Mouse (Mus musculus) mouse embryonic stem cell (cell line): ENCODE data around the gene Ehbp1.

Source experiments
- in situ Hi-C, 2 experiments: fragments of 300-500 bp; cut with MboI; formaldehyde crosslinking; loops; 1 replicate in 1 of 2; 3 replicates in 1 of 2; pipeline ENCODE4 v1.14.3; 2019 to 2020; ENCODE audit warnings: low sequenced_read_pairs in 2 of 2, low pct_unique_long_range_greater_than_20kb in 1 of 2, mixed read lengths in 1 of 2; ENCODE audit not compliant: unreplicated experiment in 1 of 2

The Ehbp1 gene

DNA sequence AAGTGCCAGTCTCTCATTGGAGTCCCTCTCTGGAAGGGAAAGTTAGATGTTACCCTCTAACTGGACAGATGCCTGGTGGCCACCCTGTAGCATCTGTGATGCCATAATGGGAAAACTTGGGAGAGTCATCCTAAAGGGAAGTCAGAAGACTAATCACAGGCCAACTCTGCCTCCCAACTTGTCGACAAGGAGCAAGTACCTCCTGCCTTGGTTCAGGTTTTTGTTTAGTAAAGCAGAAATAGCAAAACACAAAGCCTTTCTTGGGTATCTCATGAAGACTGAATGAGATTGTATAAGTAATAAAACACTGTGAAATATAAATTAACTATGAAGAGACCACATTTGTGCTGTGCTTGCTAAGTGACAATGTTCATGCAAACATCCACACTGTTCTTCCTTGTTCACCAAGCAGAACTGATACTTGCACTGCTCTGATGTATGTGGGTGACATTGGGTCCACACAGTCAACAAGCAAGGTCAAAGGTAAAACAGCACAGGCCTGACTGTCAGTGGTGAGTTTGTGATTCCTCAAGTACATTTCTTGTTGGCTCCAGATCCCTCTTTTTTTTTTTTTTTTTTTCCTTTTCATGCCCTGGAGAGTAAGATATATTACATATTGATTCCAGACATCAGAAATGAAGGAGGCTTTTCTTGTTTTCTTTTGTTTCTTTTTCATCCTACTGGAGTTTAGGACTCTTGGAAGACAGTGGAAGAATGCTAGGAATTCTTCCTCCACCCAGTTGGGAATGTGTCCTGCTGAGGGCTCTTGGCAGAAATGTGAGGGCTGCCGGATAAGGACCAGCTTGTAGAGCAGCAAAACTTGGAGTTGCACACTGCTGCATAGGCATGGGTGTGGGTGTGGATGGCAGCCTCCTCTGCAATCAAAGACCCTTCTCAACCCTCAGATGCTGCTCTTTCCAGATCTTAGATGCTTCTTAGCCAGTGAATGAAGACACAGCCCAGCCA, at the start of gene Ehbp1:
Gene Ehbp1, minus strand, starts transcription at position 51 of the 966 bp plus-strand sequence.
- in situ Hi-C loops: no loop called here

DNA sequence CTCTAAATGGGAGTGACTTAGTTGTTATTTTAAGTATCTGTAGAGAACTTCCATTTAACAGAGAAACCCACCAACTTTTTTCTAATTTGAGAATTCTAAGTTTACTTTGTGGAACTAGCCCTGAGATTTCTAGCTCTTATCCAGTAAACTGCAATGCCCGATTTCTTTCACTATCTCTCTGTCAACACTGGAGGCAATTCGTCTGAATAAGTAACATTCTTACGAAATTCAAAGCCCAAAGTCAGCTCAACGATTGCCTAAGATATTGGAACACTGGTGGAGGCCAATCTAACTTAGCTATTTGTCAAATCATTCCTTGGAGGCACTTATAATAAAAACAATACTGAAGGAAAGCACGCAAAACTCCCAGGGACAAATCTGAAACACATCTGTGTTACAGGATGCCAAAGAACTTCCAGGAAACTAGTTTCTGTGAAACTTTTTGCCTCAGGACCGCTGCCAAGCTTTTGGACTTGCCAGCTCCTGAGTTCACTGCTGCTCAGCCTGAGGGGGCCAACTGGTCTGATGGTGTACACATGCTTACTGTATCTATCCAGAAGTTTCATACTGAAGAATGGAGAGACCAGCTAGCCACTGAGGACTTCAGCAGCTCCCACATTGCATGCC, 45.5 kb upstream of the Ehbp1 start:
- in situ Hi-C loops: no loop called here

DNA sequence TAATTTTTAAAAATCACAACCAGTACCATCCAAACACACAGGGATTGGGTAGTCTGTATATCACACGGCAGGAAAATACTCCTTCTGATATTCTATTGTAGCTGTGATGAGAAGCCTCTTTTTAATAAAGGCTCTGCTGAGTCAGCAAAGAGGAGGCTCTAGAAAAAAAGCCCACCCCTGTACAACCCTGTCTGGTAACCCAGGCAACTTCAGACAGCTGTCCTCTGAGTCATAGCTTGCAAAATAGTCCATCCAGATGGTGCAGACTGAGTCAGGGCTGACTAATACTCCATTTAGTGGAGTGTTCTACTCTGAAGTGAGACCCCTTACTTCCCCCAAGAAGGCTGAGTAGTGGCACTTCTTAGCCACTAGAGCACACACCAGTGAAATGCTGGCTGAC, 41.4 kb upstream of the Ehbp1 start:
- in situ Hi-C loops: no loop called here

DNA sequence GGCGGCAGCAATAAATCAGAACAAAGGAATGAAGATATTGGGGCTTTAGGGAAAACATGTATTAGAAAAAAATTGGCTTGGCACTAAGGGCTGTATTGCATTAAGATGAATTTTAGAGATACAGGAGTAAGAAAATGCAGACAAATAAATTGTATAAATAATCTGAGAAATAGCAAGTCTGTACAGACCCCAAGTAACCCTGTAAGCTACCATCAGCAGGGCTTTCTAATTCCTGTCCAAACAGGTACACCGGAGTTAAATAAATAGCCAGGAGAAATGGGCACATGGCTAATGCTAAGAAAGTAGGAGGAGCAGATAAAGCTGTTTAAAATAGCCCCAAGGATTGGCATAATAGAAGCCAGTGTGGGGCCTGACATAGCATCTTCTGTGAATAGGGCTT, 32.7 kb upstream of the Ehbp1 start:
- in situ Hi-C loops: no loop called here

DNA sequence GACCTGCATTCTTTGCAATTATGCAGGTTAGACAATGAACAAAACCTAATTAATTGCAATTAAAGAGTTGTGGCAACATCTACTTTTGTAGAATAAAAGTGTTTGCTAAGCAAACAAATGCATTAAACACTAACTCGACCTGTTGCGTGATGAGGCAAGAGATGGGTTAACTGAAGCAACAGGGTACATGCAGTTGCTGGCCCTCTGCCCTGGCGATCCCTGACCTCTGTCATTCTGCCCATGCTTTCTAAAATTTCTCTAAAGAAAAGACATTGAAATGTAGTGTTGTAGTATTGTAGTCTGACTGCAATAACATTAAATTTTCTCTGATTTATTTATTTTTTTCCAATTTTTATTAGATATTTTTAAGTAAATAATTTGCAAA, 31.2 kb upstream of the Ehbp1 start:
- in situ Hi-C loops: no loop called here

DNA sequence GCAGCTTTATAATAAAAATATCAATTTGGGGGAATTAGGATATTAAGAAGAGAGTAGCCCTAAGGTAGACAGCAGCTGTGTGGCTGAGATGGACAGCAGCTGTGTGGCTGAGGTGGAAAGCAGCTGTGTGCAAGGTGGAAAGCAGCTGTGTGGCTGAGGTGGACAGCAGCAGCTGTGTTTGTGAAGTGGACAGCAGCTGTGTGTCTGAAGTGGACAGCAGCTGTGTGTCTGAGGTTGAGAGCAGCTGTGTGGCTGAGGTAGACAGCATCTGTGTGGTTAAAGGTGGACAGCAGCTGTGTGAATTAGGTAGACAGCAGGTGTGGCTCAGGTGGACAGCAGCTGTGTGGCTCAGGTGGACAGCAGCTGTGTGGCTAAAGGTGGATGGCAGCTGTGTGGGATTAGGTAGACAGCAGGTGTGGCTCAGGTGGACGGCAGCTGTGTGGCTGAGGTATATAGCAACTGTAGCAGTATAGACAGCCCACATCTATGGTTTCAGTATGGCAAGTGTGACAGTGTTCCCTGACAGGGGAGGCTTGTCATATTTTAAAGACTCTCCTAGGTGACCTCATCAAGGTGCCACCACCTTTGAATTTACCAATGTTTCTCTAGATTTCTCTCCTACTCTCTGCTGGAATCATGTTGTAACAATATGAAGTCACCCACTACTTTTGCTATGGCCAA, 30.7 kb upstream of the Ehbp1 start:
- in situ Hi-C loops: no loop called here

DNA sequence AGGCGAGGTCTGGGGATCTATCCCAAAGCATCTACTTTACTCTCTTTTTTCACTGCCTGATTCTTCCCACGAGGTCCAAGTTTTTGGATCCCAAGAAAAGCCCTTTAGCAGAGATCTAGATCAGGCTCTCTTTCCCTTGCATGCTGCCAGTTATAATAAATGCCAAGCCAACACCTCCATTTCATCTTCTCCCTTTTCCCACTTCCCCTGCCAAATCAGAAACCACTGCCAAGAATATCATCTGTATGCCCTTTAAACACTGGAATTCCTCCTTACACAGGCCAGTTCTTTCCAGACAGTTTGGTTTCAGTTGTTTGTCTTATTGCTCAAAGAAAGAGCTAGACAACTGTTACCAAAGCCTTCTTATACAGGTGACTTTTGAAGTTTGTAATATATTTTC, 27.7 kb upstream of the Ehbp1 start:
- in situ Hi-C loops: no loop called here

DNA sequence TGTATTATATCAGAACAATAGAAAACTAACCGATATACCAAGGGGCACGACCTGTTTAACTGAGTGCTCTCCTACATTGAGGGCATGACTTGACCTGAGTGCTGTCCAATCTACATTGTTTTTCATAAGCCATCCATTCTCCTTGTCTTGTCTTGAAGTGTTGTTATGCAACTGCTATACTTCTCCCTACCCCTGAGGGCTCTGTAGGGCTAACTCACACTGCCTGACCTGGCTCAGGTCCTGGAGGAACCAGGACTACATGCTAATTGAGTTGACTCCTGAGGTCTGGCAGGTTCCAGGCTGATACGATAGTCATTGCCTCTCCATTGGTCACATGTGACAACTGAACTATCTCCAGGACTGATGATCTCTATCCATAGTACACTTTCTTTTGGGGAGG, 26.5 kb upstream of the Ehbp1 start:
- in situ Hi-C loops: no loop called here

DNA sequence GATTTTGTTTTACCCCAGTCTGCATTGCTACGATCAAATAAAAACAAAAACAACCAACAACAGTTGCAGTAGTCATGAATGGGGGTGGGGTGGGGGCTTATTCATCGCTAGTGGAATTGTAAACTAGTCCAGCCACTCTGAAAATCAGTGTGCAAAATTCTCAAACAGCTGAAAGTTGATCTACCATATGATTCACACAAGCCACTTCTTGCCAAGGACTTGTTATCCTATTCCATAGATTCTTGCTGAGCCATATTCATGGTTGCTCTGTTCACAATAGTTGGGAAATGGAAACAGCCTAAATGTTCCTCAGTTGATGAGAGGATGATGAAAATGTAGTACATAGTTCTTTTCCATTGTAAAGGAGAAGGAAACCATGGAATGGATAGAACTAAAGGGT, 24.4 kb upstream of the Ehbp1 start:
- in situ Hi-C loops: no loop called here

DNA sequence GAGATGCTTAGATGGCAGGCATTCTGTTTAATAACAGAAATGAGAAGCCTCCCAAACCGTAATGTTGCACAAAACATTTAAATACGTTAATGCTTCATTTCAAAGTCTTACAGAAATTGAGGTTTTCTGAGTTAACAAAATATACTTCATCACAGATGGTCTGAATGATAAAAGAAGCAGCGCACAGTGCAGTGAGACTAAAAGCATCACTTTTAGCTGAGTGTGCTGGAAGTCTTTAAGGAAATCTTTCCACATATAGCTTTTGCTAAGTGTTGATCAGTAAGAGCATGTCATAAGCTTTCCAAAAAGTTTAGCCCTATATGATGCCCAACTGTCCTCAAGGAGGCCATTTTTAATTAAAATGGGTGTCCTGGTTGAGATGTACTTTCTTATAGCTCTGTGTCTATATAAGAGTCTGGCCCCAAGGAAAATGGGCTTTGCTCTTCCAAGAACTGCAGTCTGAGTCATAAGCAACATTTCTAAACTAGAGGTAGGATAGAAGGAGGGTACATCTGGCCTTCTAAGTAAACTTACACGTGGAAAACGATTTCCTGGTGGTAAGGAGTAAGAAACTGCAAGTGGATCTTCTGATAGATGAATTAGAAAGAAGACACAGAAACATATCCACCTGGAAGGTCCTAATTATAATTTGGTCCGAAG, 12.0 kb upstream of the Ehbp1 start:
- in situ Hi-C loops: no loop called here

DNA sequence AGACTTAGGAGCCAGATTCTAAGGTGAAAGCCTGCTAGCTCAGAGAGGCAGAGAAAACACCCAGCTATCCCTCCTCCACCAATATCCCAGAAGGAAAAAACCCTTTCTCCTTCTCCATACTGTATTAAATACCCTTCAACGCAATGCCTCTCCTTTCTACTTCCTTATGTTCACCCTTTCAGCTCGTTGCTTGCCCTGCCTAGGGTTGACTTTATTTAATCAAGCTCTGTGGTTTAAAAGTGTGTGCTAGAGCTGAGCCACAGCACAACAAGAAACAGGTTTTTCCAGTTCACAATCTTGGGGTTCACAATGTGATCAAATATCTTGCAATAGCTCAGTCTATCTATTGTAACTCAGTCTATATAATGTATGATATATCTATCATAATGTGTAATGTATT, 7.9 kb upstream of the Ehbp1 start:
- in situ Hi-C loops: no loop called here

DNA sequence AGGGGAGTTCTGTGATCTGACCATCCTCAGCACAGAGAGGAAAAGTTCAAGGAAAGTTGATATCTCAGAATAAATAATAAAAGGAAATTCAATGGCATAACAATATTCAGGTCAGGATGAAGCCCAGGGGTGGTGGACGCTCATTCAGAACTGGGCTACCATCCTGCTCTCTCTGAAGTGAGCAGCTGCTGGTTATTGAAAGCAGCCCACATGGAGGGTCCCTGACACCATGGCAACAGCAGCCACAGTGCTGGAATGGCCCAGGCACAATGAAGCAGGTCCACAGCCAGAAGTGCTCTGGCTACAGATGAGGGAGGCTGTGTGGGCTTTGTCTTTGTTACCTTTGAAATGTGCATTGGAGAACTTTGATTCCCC, 6.4 kb upstream of the Ehbp1 start:
- in situ Hi-C loops: no loop called here

DNA sequence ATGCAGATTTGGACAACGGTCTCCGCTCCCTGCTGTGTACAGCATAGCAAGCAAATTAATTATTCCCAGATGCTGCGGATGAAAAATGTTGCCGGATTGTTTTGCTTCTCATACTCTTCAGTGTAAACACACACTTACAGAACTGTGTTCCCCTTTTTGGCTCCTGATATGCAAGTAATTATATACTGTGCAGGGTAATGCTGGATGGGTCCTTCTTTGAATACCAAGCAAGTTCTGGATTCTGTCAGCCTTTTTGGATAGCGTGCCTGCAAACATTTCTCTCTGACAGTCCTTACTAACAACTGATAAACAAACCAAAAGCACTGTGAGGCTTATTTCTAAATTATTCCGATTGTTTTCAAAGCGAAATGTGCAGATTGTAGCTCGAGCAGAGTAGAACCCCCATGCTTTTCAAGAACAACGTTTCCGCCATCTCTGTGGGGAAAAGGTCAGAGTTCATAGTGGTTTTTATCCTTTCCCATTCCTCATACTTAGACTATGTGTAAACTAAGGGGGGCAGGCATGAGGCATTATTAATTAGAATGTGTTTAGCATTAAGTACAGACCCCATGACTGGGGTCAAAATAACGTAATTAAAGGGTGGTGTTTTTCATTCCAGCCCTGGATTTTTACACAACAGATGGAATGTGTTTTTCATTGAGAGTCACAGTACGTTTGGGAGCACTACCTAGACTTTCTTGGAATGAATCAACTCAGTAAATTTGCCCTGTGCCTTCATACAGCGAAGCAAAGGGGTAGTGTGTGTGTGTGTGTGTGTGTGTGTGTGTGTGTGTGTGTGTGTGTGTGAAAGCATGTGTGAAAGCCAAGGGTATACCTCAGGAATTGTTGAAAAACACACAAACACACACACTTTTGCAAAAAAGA, 5.8 kb upstream of the Ehbp1 start:
- in situ Hi-C loops: no loop called here

DNA sequence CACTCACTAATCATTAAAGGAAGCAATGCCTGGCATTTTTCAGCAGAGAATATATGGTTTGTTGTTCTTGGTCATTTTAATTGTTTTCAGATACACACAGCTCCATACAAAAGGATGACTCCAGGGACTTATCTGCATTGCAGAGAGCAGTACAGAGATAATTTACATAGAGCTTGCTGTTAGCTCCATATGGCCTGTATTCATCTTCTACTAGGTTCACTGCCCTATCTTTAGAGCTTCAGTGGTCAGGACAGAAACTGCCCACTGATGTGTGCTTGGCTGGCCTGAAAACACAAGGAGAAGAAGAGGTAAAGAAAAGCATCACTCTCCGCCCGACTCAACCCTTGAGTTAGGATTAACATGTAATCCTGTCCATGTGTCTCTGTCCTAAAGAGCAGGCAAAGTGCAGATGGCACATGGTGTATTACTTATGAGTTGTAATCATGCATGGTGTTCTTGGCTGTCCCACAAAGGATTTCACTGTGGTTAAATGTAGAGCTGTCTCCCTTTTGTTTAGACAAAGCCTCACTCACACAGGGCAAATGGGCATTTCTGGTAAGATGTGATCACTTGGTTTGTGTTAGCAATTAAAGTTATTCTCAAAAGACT, 14.7 kb downstream of the Ehbp1 start:
- in situ Hi-C loops: no loop called here

DNA sequence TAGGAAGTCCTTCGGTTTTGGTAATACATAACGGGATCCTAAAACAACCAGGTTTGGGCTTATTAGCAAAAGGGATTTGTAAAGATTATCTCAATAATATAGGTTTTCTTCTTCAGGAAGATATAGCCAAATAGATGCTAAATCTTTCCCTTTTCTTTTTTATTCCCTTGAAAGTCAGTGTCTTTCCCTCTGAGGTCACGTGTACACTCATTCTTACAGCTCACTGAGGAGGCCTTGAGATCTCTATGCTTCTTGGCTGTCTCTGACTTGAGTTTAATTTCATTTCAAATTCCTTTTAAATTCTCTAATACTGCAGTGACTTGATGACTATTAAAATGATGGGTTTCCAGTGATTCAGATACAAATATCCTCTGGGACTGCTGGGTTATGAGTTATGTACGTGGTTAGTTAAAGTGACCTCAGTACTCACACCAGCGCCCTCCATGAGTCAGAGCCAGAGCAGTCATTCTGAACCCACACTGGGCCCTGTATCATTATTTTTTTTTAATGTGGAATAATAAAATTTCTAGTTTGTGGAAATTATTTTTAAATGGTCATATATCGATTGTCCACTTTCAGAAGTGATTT, 24.2 kb downstream of the Ehbp1 start:
- in situ Hi-C loops: loop anchor here in 1 of 2 experiments (10.0 kb wide), 1 partner anchor 297 kb away; no protein-coding TSS in a partner anchor

DNA sequence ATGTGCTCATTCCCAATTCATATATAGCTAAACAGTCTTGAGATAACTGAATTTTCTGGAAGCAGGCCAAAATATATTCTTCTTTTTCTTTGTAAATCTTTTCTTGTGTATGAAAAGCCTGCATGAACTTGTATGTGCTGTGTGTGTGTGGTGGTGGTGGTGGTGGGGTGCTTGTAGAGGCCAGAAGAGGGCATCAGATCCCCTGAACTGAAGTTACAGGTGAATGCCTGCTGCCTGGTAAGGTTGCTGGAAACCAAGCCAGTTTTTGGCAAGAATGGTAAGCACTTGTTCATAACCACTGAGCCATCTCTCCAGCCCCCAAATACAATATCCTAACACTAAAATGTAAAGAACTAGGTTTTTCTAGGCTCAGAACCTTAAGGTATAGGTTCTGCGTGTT, 26.3 kb downstream of the Ehbp1 start:
- in situ Hi-C loops: loop anchor here in 1 of 2 experiments (10.0 kb wide), 1 partner anchor 299 kb away; no protein-coding TSS in a partner anchor

DNA sequence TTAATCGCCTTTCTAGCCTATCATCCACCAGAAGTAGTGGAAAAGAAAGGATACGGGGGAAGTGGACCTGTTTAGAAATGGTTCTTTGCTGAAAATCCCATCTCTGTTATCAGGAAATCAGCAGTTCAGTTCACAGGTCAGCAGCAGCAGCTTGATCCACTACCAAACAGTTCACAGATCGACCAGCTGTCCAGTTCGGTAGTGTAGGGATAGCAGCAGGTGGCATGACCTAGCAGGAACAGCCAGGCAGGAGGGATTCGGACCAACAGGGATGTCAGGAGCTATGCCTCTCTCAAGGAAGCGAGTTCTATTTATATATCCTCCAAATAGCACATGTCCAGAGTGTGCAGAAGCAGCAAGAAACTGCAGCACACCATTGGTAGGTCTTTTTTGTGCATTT, 40.9 kb downstream of the Ehbp1 start:
- in situ Hi-C loops: no loop called here
